Mouse (Mus musculus) effector memory CD4-positive, alpha-beta T cell, adult 7 months (primary cell): ENCODE results near the gene Zfp966. TPM values are rescaled to one million over a fixed set of nuclear protein-coding genes. Genes with fewer than 3 reads are reported as not detected.

Experiments
- polyA plus RNA-seq: library from polyadenylated mRNA; unstranded; fragments of 100-300 nt; shearing (Covaris generic); gene quantifications from one replicate; pipeline ENCODE4 v1.2.1, GENCODE M21; 2017

Gene Zfp966
- 1.4 TPM for polyA plus RNA-seq

DNA sequence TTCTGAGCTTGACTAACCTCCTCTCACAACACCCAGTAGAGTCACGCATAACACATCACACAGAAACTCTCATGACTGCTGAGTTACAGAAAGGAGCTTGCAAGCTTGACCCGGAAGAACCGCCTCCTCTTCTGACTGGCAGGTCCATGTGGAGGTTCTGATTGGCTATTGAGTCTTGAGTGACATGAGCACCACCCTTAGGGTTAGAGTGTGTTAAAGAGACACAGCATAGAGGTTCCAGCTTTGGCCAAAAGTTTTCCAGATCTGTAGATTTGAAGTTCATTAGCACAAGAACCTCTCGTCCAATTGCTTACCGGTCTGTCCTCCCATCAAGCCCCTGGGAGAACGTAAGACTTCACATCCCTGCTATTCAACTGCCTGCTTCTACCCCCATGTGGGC lies at the start of gene Zfp966:
Gene Zfp966 (minus strand): TSS at position 101 of the 400 bp plus-strand sequence.

DNA sequence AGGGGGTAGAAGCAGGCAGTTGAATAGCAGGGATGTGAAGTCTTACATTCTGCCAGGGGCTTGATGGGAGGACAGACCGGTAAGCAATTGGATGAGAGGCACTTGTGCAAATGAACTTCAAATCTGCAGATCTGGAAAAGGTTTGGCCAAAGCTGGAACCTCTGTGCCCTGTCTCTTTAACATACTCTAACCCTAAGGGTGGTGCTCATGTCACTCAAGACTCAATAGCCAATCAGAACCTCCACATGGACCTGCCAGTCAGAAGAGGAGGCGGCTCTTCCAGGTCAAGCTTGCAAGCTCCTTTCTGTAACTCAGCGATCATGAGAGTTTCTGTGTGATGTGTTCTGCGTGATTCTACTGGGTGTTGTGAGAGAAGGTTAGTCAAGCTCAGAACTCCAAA lies 34.1 kb upstream of the Zfp966 start, which contains the start of gene Gm2026:
Gene Gm2026 (plus strand): TSS at position 301 of the 400 bp plus-strand sequence.

DNA sequence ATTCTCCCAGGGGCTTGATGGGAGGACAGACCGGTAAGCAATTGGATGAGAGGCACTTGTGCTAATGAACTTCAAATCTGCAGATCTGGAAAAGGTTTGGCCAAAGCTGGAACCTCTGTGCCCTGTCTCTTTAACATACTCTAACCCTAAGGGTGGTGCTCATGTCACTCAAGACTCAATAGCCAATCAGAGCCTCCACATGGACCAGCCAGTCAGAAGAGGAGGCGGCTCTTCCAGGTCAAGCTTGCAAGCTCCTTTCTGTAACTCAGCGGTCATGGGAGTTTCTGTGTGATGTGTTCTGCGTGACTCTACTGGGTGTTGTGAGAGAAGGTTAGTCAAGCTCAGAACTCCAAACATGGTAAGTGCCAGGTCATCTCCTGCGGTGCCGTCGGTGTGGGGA lies 61.9 kb downstream of the Zfp966 start, which contains the start of gene Gm6710:
Gene Gm6710 (plus strand): TSS at position 196 of the 400 bp plus-strand sequence.

Other genes starting within 250 kb of the Zfp966 start
- not detected for gene Zfp969, start 227.5 kb downstream of the Zfp966 start, polyA plus RNA-seq
- gene Gm2007, start 189.6 kb downstream of the Zfp966 start, polyA plus RNA-seq = not detected
- 0.21 TPM for gene Gm14288, start 130.0 kb downstream of the Zfp966 start, polyA plus RNA-seq
- gene Gm6710, start 61.9 kb downstream of the Zfp966 start, polyA plus RNA-seq = 5.5 TPM
- gene Gm2026, start 34.2 kb upstream of the Zfp966 start, polyA plus RNA-seq = 4.0 TPM
- 3.5 TPM for gene Gm2004, start 218.7 kb upstream of the Zfp966 start, polyA plus RNA-seq